Mouse (Mus musculus): Measurements from ENCODE around the gene Plscr5. TPM values are rescaled to one million over a fixed set of nuclear protein-coding genes. Genes with fewer than 3 reads are reported as not detected.

Gene Plscr5
- polyA plus RNA-seq, 1 experiment = not detected

DNA sequence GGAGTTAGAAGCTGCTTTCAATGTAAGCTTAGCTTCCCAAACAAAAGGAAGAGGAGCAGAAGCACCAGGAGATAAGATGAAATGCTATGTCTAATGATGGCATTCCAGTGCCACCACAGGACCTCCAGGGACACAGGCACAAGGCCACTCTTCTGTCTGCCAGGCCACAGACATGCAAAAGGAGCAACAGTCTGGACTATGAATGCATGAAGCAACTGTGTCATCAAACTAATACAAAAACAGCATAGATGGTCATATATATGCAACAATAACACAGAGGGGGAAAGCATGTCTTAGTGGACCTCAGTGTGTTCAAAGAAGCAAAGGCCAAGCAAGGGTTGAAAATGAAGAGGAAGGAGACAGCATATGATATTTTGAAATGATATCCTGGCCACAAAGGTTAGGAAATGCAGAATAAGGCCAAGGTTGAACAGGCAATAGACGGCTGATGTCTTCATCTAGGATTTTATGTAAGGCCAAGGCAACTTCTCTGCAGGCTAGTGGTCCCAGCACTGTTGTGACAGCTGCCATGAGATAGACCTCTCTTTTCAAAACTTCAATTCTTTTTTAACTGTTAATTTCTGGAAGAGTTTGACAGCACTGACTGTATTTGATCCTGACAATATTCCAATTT lies 32.0 kb downstream of the Plscr5 start:
- no peaks in the 10 kb centered on the region for H3K4me1 ChIP-seq (ENCODE audit: control insufficient read depth)
- TF ChIP-seq GATA1 (IDR thresholded peaks at IDR 0.05; ENCODE audit: low read length) (no peak), TAL1 (IDR thresholded peaks at IDR 0.05; ENCODE audit: low read length) (no peak)

DNA sequence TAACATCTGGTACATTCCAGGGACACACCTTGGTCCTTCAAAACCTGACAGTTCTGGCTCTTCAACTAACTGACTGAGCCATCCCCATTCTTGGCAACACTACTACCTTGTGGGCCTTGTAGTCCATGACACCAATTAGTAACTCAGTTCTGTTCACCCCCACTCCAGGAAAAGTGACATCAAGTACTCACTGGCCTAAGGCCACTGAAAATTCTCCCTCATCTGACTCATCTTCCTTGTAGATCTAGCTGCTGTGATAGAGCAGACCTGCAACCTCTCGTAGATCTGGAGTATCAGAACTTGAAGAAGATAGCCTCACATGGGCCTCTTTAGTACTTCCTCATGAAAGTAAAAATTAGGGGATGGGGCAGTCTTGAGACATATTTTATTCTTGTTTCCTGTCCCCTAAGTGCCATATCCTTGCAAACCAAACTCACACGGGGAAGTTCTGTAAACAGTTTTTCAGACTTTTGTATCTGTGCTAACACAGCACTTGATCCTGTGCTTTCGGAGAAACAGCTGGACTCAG lies 33.5 kb downstream of the Plscr5 start:
- Histone ChIP-seq H3K4me3 (replicated peaks) (no peak overlapping the region), H3K27me3 (ENCODE audit: control insufficient read depth) (no peaks in the 10 kb centered on the region), H3K4me1 (ENCODE audit: control insufficient read depth) (no peaks in the 10 kb centered on the region), H3K9me3 (ENCODE audit: control insufficient read depth, low read length) (no peaks in the 10 kb centered on the region), H3K36me3 (ENCODE audit: control insufficient read depth) (no peaks in the 10 kb centered on the region)
- TF ChIP-seq TAL1 (IDR thresholded peaks at IDR 0.05; ENCODE audit: low read length) = no peak
- TF ChIP-seq GATA1 (IDR thresholded peaks at IDR 0.05; ENCODE audit: low read length) = no peak

More for the DNA sequence above, 32.0 kb downstream of the Plscr5 start:
- H3K9me3 ChIP-seq (ENCODE audit: control insufficient read depth, low read length) = no peaks in the 10 kb centered on the region
- no peaks in the 10 kb centered on the region for H3K27me3 ChIP-seq (ENCODE audit: control insufficient read depth)
- H3K36me3 ChIP-seq (ENCODE audit: control insufficient read depth) = no peaks in the 10 kb centered on the region
- H3K4me3 ChIP-seq (replicated peaks) = no peak overlapping the region

DNA sequence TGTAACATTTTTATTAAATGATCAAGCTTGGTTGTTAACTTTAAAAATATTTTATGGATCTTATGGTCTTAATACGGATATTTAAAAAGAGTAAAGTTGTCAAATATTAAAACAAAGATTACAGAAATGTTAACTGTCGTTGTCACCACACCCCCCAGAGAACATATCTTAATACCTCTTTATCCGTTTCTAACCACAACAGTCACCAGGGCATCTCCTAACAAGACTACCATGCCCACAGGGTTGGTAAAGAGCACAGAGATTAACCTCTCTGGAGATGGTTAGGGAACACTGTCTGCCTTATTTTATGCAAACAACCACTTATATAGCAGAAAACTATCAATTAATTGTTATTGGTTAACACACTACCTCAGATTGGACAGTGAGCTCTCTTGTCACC lies 34.1 kb downstream of the Plscr5 start:
- no peaks in the 10 kb centered on the region for H3K27me3 ChIP-seq (ENCODE audit: control insufficient read depth)
- TF ChIP-seq GATA1 (IDR thresholded peaks at IDR 0.05; ENCODE audit: low read length) (no peak), TAL1 (IDR thresholded peaks at IDR 0.05; ENCODE audit: low read length) (no peak)
- H3K4me1 ChIP-seq (ENCODE audit: control insufficient read depth) = no peaks in the 10 kb centered on the region
- no peak overlapping the region for H3K4me3 ChIP-seq (replicated peaks)
- H3K9me3 ChIP-seq (ENCODE audit: control insufficient read depth, low read length) = no peaks in the 10 kb centered on the region
- H3K36me3 ChIP-seq (ENCODE audit: control insufficient read depth) = no peaks in the 10 kb centered on the region

DNA sequence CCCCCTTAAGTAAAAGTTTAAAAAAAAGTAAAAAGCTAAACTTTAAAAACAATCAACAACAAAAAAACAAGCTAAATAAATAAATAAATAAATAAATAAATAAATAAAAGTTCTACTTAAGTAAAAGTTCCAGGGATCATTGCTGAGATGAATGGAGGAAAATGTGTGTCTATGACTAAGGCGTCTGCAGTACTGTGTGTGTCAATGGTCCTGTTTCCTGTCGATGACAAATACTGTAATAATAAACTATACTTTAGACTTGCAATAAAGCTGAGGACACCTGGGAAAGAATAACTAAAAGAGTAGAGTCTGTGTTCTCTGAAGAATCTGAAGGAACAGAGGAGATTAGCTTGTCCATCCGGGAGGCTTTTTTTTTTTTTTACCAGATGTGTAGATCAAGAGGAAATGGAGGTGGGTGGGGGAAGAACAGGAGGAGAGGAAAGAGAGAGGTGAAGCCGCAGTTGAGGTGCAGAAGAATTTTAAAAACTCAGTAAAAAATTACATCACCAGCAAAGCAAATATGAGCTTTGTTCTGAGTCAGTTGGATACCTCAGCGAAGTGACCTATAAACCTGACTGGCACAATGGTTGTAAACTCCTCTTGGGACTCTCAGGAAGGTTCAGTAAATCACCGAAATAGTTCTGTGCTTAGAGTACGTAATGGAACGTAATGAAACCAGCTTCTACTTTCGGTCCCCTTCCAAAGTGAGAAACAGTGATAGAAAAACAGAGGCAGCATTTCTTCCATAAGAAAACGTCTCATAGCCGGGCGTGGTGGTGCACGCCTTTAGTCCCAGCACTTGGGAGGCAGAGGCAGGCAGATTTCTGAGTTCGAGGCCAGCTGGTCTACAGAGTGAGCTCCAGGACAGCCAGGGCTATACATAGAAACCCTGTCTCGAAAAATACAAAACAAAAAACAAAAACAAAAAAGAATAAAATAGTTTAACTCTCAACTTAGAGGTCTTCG lies 36.4 kb downstream of the Plscr5 start:
- Histone ChIP-seq H3K9me3 (ENCODE audit: control insufficient read depth, low read length) (no peaks in the 10 kb centered on the region), H3K36me3 (ENCODE audit: control insufficient read depth) (no peaks in the 10 kb centered on the region), H3K27me3 (ENCODE audit: control insufficient read depth) (no peaks in the 10 kb centered on the region), H3K4me1 (ENCODE audit: control insufficient read depth) (no peaks in the 10 kb centered on the region), H3K4me3 (replicated peaks) (no peak overlapping the region)
- TF ChIP-seq TAL1 (IDR thresholded peaks at IDR 0.05; ENCODE audit: low read length) (no peak), GATA1 (IDR thresholded peaks at IDR 0.05; ENCODE audit: low read length) (no peak)

DNA sequence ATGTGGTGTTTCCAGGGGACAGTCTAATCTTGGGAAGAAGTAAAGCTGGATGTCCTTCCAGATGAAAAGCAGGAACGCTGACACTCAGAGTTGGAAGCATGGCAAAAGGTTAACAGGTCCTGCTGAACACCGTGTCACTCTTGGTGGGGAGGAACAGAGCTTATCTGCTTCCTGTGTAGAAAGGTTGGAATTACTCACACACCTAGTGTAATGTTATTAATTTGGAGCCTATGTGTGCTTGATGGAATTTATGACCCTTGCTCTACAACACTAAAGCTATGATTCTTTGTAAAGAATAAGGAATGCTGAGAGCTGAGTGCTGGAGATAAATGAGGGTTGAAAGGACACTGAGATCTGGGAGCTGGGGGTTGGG lies 37.1 kb downstream of the Plscr5 start:
- Histone ChIP-seq H3K4me1 (ENCODE audit: control insufficient read depth) (no peaks in the 10 kb centered on the region), H3K27me3 (ENCODE audit: control insufficient read depth) (no peaks in the 10 kb centered on the region), H3K9me3 (ENCODE audit: control insufficient read depth, low read length) (no peaks in the 10 kb centered on the region), H3K36me3 (ENCODE audit: control insufficient read depth) (no peaks in the 10 kb centered on the region), H3K4me3 (replicated peaks) (no peak overlapping the region)
- no peak for TF ChIP-seq TAL1 (IDR thresholded peaks at IDR 0.05; ENCODE audit: low read length)
- no peak for TF ChIP-seq GATA1 (IDR thresholded peaks at IDR 0.05; ENCODE audit: low read length)

DNA sequence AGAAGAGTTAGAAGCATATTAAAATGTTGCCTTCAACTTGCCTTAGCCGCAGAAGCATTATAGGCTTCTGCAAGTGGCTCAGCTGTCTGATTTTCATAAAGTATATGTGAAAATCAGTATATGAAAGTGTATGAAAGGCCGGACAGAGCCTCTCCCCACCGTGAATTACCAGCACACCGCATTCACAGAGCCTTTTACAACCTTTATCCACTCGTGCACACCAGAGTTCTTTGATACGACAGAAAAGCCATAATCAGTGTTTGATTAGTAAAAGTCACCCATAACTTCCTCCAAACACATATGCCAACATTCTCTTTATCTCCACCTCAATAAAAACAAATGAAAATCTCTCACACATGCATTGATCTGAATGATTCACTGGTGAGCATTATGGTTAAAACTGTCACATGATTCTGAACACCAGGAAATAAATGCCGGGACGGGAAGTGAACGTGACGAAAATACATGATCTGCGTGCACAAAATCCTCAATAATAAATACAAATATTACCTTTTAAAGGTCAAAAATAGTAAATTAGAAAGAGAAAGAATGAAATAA lies 42.2 kb downstream of the Plscr5 start:
- Histone ChIP-seq H3K27me3 (ENCODE audit: control insufficient read depth) (no peaks in the 10 kb centered on the region), H3K9me3 (ENCODE audit: control insufficient read depth, low read length) (no peaks in the 10 kb centered on the region), H3K36me3 (ENCODE audit: control insufficient read depth) (no peaks in the 10 kb centered on the region), H3K4me1 (ENCODE audit: control insufficient read depth) (no peaks in the 10 kb centered on the region), H3K4me3 (replicated peaks) (no peak overlapping the region)
- TF ChIP-seq GATA1 (IDR thresholded peaks at IDR 0.05; ENCODE audit: low read length) = no peak
- no peak for TF ChIP-seq TAL1 (IDR thresholded peaks at IDR 0.05; ENCODE audit: low read length)

DNA sequence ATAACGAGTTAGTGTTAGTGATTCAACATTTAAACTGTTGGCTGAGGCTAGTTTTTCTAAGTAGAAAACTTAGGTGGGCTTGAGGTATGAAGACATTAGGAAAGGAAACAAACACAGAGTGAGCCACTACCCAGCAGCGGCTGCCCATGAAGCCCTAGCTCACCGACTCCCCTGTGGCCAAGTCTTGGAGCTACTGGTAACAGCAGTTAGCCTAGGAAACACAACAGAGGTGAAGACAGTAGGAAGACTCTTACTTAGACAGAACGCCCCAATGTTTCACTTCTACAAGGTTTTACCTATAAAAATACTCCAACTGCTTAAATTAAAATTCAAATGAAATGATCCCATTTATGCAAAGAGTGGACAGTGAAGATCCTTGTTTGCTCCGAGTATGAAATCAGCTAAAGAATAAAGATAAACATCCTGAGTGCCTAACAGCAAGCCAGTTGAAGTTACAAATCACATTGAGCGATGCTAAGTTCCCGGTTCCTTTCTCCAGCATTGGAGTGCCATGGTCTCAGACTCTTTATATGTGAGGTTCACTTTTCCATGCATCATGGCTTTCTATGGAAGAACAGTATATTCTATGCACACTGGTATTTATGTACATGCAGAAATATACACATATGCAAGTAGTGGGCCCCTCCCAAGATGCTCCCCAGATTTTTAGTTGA lies 56.2 kb downstream of the Plscr5 start:
- Histone ChIP-seq H3K36me3 (ENCODE audit: control insufficient read depth) (no peaks in the 10 kb centered on the region), H3K27me3 (ENCODE audit: control insufficient read depth) (no peaks in the 10 kb centered on the region), H3K4me1 (ENCODE audit: control insufficient read depth) (peaks cover 9% of the 10 kb centered on the region), H3K4me3 (replicated peaks) (no peak overlapping the region), H3K9me3 (ENCODE audit: control insufficient read depth, low read length) (no peaks in the 10 kb centered on the region)
- TF ChIP-seq GATA1 (IDR thresholded peaks at IDR 0.05; ENCODE audit: low read length) (no peak), TAL1 (IDR thresholded peaks at IDR 0.05; ENCODE audit: low read length) (no peak)

DNA sequence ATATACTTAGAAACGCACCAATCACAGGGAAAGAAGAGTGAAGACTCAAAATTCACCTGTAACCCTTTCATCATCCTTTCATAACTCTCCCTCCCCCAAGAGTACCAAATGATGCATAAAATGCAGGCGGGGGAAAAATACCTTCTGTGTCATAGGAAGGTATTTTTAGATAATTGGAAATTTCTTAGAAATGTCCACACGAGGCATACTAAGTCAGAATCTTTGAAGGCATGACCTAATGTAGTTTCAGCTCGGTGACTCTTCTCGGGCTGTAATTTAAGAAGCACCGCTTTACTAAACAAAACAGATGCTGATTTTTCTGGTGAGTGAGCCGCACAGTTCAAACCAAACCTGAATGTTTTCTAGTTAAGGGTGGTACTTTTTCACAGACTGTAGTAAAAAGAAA lies 56.7 kb downstream of the Plscr5 start, which contains the start of gene Plscr1:
Plscr1 (plus strand) TSS at position 304 of the 406 bp plus-strand sequence.
- Histone ChIP-seq H3K9me3 (ENCODE audit: control insufficient read depth, low read length) (no peaks in the 10 kb centered on the region), H3K4me3 (replicated peaks) (peak within 1 kb of the TSS; percentile 63), H3K36me3 (ENCODE audit: control insufficient read depth) (no peaks in the 10 kb centered on the region), H3K4me1 (ENCODE audit: control insufficient read depth) (peaks cover 9% of the 10 kb centered on the region), H3K27me3 (ENCODE audit: control insufficient read depth) (no peaks in the 10 kb centered on the region)
- TF ChIP-seq GATA1 (IDR thresholded peaks at IDR 0.05; ENCODE audit: low read length) (no peak), TAL1 (IDR thresholded peaks at IDR 0.05; ENCODE audit: low read length) (no peak)
